Mouse (Mus musculus): Measurements from ENCODE around the gene Asmt.

DNA sequence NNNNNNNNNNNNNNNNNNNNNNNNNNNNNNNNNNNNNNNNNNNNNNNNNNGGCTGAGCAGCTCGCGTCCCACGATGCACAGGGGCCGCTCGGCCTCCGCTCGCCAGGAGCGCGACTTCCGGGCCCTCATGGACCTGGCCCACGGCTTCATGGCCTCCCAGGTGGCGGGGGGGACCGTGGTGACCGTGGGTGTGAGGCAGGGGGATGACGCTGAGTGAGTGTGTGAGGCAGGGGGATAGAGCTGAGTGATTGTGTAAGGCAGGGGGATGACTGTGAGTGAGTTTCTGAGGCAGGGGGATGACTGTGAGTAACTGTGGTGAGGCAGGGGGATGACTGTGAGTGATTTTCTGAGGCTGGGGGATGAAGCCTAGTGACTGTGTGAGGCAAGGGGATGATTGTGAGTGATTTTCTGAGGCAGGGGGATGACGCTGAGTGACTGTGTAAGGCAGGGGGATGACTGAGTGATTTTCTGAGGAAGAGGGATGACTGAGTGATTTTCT is at the start of gene Asmt:
- TF ChIP-seq ZC3H11A (IDR thresholded peaks at IDR 0.05; ENCODE audit: borderline replicate concordance, low read depth, low read length) (no peak), ZNF384 (IDR thresholded peaks at IDR 0.05; ENCODE audit: low read depth, low read length) (no peak)
